Comparison of ENCODE assay signal across 27 mouse cellular contexts in genomic region chrX:106536359-106536758, GRCm38 (mm10). TPM values are rescaled to one million over a fixed set of nuclear protein-coding genes. Genes with fewer than 3 reads are reported as not detected.
A peak's percentile ranks its signal among the peaks of the same experiment; 100 is the strongest.
DNase-seq lines count a peak whose midpoint lies in the region; ATAC-seq and TF ChIP-seq lines count a peak whose summit lies in the region.
"Had no signal": no experiment of that assay in that cellular context is flagged by ENCODE, and none has a peak within 500 bp of the region (broad histone marks: within the 10 kb centered on the region; RNA-seq: fewer than 3 reads in every experiment).

No protein-coding gene starts in this region.

- no peaks in the 10 kb centered on the region for H3K9me3 ChIP-seq in MEL (replicated peaks; ENCODE audit: insufficient read depth, low read length)
- H3K9me3 ChIP-seq in forebrain, embryonic 14.5 days (replicated peaks; ENCODE audit: control insufficient read depth, low read length): no peaks in the 10 kb centered on the region
- H3K9me3 ChIP-seq: G1E; hindbrain, embryonic 13.5 days; midbrain, embryonic 13.5 days had no signal

- 0 out of 2 replicates have a peak, but pooled peaks have one; percentile 29 for TF ChIP-seq CTCF in layer of hippocampus, adult 2 months (conservative IDR thresholded peaks at IDR 0.05)
- TF ChIP-seq CTCF in MEL (IDR thresholded peaks at IDR 0.05 in 2 of 3, conservative IDR thresholded peaks at IDR 0.05 in 1 of 3; ENCODE audit: control insufficient read depth in 1 of 3, insufficient read depth in 1 of 3, low read depth in 2 of 3, low read length in 3 of 3, poor library complexity in 1 of 3, severe bottlenecking in 1 of 3): peak; percentile 2 to 35 (median 5); a peak in 2 of 6 replicates

- no peak for TF ChIP-seq POLR2A in MEL (IDR thresholded peaks at IDR 0.05; ENCODE audit: control insufficient read depth in 1 of 2, insufficient read depth in 1 of 2, low read depth in 1 of 2, low read length in 2 of 2, poor library complexity in 1 of 2)

- H3K79me2 ChIP-seq in MEL (ENCODE audit: control insufficient read depth, insufficient read depth, low read length, poor library complexity): no peaks in the 10 kb centered on the region

- no peak overlapping the region for H3K4me3 ChIP-seq in layer of hippocampus, adult 2 months
- no peak overlapping the region for H3K4me3 ChIP-seq in MEL (ENCODE audit: control insufficient read depth in 1 of 2, insufficient read depth in 1 of 2, low read depth in 2 of 2, low read length in 2 of 2)
- H3K4me3 ChIP-seq in forebrain, embryonic 14.5 days (ENCODE audit: low read depth, low read length): no peak overlapping the region
- H3K4me3 ChIP-seq: embryonic facial prominence, embryonic 13.5 days; hindbrain, embryonic 13.5 days; midbrain, embryonic 13.5 days had no signal

- no peaks in the 10 kb centered on the region for H3K27me3 ChIP-seq in MEL (ENCODE audit: control insufficient read depth in 1 of 2, insufficient read depth in 2 of 2, low read length in 2 of 2)
- no peaks in the 10 kb centered on the region for H3K27me3 ChIP-seq in forebrain, embryonic 14.5 days (replicated peaks; ENCODE audit: control insufficient read depth, insufficient read depth, low read length)
- H3K27me3 ChIP-seq: embryonic facial prominence, embryonic 13.5 days; hindbrain, embryonic 13.5 days; midbrain, embryonic 13.5 days had no signal

- no peak overlapping the region for H3K9ac ChIP-seq in MEL (ENCODE audit: control insufficient read depth, low read depth, low read length, poor library complexity, severe bottlenecking)
- H3K9ac ChIP-seq in forebrain, embryonic 14.5 days (ENCODE audit: low read length): no peak overlapping the region
- H3K9ac ChIP-seq: embryonic facial prominence, embryonic 13.5 days; hindbrain, embryonic 13.5 days; midbrain, embryonic 13.5 days had no signal

- no peak for TF ChIP-seq EP300 in MEL (IDR thresholded peaks at IDR 0.05; ENCODE audit: low read depth in 1 of 2, low read length in 2 of 2)

- H3K4me1 ChIP-seq in MEL (ENCODE audit: control insufficient read depth in 1 of 2, insufficient read depth in 2 of 2, low read length in 2 of 2): no peaks in the 10 kb centered on the region
- H3K4me1 ChIP-seq in forebrain, embryonic 14.5 days (ENCODE audit: control insufficient read depth, insufficient read depth, low read length): no peaks in the 10 kb centered on the region
- H3K4me1 ChIP-seq: embryonic facial prominence, embryonic 13.5 days; hindbrain, embryonic 13.5 days; midbrain, embryonic 13.5 days had no signal

- 38% methylated on average over 3 of the region's 3 CpGs for WGBS in forebrain, embryonic 14.5 days

- no peak overlapping the region for H3K27ac ChIP-seq in layer of hippocampus, adult 2 months
- no peak overlapping the region for H3K27ac ChIP-seq in MEL (ENCODE audit: control insufficient read depth, low read depth, low read length)
- no peak overlapping the region for H3K27ac ChIP-seq in forebrain, embryonic 14.5 days (ENCODE audit: low read depth, low read length)
- H3K27ac ChIP-seq: embryonic facial prominence, embryonic 13.5 days; hindbrain, embryonic 13.5 days; macrophage; midbrain, embryonic 13.5 days had no signal

- peak; percentile 1 for DNase-seq in CD4-positive, CD25-positive, alpha-beta regulatory T cell, adult 2 months (ENCODE audit: low read depth, low spot score)
- DNase-seq in layer of hippocampus, adult 2 months (ENCODE audit: low spot score in 2 of 2): no peak
- no peak for DNase-seq in layer of hippocampus, adult 9-10 months (ENCODE audit: low spot score)
- DNase-seq in MEL (ENCODE audit: low read depth, low spot score): peak; percentile 14
- DNase-seq in embryo, embryonic 11 days: peak; percentile 6
- DNase-seq in forebrain, embryonic 14.5 days (ENCODE audit: low spot score): no peak
- DNase-seq: adrenal gland, postnatal 36 days; cerebellum, postnatal 36 days; gastrocnemius, postnatal 10 days; kidney, adult 11 months; kidney, postnatal 36 days; right cerebral cortex, postnatal 4 days; thymus, postnatal 36 days had no signal

- no peak overlapping the region for H3K4me2 ChIP-seq in forebrain, embryonic 14.5 days (ENCODE audit: low read length)
- H3K4me2 ChIP-seq: embryonic facial prominence, embryonic 13.5 days; hindbrain, embryonic 13.5 days; midbrain, embryonic 13.5 days had no signal

- no peak for ATAC-seq in CD4-positive, CD25-positive, alpha-beta regulatory T cell, adult 4 months
- no peak for ATAC-seq in forebrain, embryonic 14.5 days
- no peak for ATAC-seq in megakaryocyte progenitor cell, adult 5-6 weeks (replicated peaks; ENCODE audit: poor library complexity)
- ATAC-seq: midbrain, embryonic 13.5 days had no signal

- peak; percentile 11 for TF ChIP-seq RAD21 in MEL (IDR thresholded peaks at IDR 0.05; ENCODE audit: low read depth, low read length)

- no peaks in the 10 kb centered on the region for H3K36me3 ChIP-seq in MEL (ENCODE audit: control insufficient read depth in 1 of 2, insufficient read depth in 2 of 2, low read length in 2 of 2)
- no peaks in the 10 kb centered on the region for H3K36me3 ChIP-seq in forebrain, embryonic 14.5 days (ENCODE audit: control insufficient read depth, insufficient read depth, low read length)
- H3K36me3 ChIP-seq: embryonic facial prominence, embryonic 13.5 days; G1E; hindbrain, embryonic 13.5 days; midbrain, embryonic 13.5 days had no signal

TF ChIP-seq in MEL, 35 proteins besides CTCF, POLR2A, EP300 and RAD21:
- TF ChIP-seq SMC3 (IDR thresholded peaks at IDR 0.05; ENCODE audit: low read depth, low read length): 0 out of 2 replicates have a peak, but pooled peaks have one; percentile 23
- no peak for TF ChIP-seq ZC3H11A (IDR thresholded peaks at IDR 0.05; ENCODE audit: low read depth, low read length)

RNA-seq across cellular contexts. Expression of gene Gm5127, which starts 46.6 kb away (rescaled TPM):
- polyA plus RNA-seq in CD4-positive, CD25-positive, alpha-beta regulatory T cell, adult 4 months (2017; shearing (Covaris generic)): 1 to 10 TPM; 1.5 to 1.7 TPM
- under 1 TPM in 1 of 2 experiments, not detected in 1; 0.20 TPM for total RNA-seq in layer of hippocampus, adult 2 months (2021)
- total RNA-seq in MEL (2012; rRNA removed): not detected in 2 replicates
- polyA plus RNA-seq in MEL (2012; ENCODE audit: insufficient read depth in 1 of 2, insufficient read length in 2 of 2, low read depth in 1 of 2, low replicate concordance in 2 of 2, missing spikeins in 1 of 2): not detected
- 0.15 TPM in 1 of 2 replicates, not detected in the other for polyA plus RNA-seq in forebrain, embryonic 14.5 days (2014; fragmentation: Nextera tagmentation; extraction: Ambion mirVana)
- total RNA-seq in megakaryocyte progenitor cell, adult 5-6 weeks (2015): 0.15 and 0.52 TPM in 2 replicates
- total RNA-seq in megakaryocyte progenitor cell, adult 5-6 weeks (2017): not detected in 2 replicates
- total RNA-seq: adrenal gland, postnatal 36 days; G1E; gastrocnemius, postnatal 10 days; heart, adult 8-10 months had no signal
- polyA plus RNA-seq: embryonic facial prominence, embryonic 13.5 days; G1E; heart, embryonic 16.5 days; liver, embryonic 16.5 days; neural tube, embryonic 14.5 days; testis, adult 2 months had no signal

RNA-seq across cellular contexts. Expression of gene Fndc3c1, which starts 51.2 kb away (rescaled TPM):
- polyA plus RNA-seq in CD4-positive, CD25-positive, alpha-beta regulatory T cell, adult 4 months (2017; shearing (Covaris generic)): not detected
- total RNA-seq in layer of hippocampus, adult 2 months (2021): not detected
- total RNA-seq in MEL (2012; rRNA removed): not detected in 2 replicates
- not detected for polyA plus RNA-seq in MEL (2012; ENCODE audit: insufficient read depth in 1 of 2, insufficient read length in 2 of 2, low read depth in 1 of 2, low replicate concordance in 2 of 2, missing spikeins in 1 of 2)
- 0.74 and 1.1 TPM in 2 replicates for polyA plus RNA-seq in forebrain, embryonic 14.5 days (2014; fragmentation: Nextera tagmentation; extraction: Ambion mirVana)
- not detected in 2 replicates for total RNA-seq in megakaryocyte progenitor cell, adult 5-6 weeks (2015)
- total RNA-seq in megakaryocyte progenitor cell, adult 5-6 weeks (2017): not detected in 2 replicates
- total RNA-seq: G1E; heart, adult 8-10 months; layer of hippocampus, postnatal 14 days; left cerebral cortex, postnatal 14 days had no signal
- polyA plus RNA-seq: G1E, macrophage had no signal

Comparison
In these comparisons a context has a peak if more than half of its experiments do, and no peak if none do; other contexts are left out.
1. DNase-seq: peak in CD4-positive, CD25-positive, alpha-beta regulatory T cell, adult 2 months (single experiment), MEL (single experiment) and embryo, embryonic 11 days (single experiment); none in layer of hippocampus, adult 2 months (0 of 2), layer of hippocampus, adult 9-10 months (single experiment) and forebrain, embryonic 14.5 days (single experiment).